Mouse (Mus musculus) kidney, embryonic 14.5 days (tissue): ENCODE measurements around the gene Jmy. TPM values are rescaled to one million over a fixed set of nuclear protein-coding genes. Genes with fewer than 3 reads are reported as not detected.
A peak's percentile ranks its signal among the peaks of the same experiment; 100 is the strongest.
"Not testable (repeated sequence)": the region's sequence is repeated elsewhere in the genome, so short reads cannot be mapped to it uniquely, and the experiment has no call there.

ENCODE experiments used
- ATAC-seq: fragments of 200-750 bp; cut with Nextera tagmentation; 2 replicates; pipeline ENCODE4 v1.8.0; 2017; ENCODE audit warnings: moderate number of reproducible peaks, mild to moderate bottlenecking, moderate TSS enrichment, moderate library complexity; ENCODE audit not compliant: low FRiP score, low TSS enrichment
- H3K27ac ChIP-seq: fragments of 300-500 bp; sonication (generic); 2 replicates; pipeline ENCODE4 v1.5.1; 2014; ENCODE audit warnings: low read depth, mild to moderate bottlenecking, low read length, moderate library complexity, mixed read lengths
- H3K27me3 ChIP-seq: fragments of 300-500 bp; sonication (generic); 2 replicates; pipeline ENCODE4 v1.6.1; 2014; ENCODE audit warnings: mild to moderate bottlenecking, low read length; ENCODE audit not compliant: control insufficient read depth, insufficient read depth
- H3K36me3 ChIP-seq: fragments of 300-500 bp; sonication (generic); 2 replicates; pipeline ENCODE4 v1.6.1; 2014; ENCODE audit warnings: low read length, mixed read lengths; ENCODE audit not compliant: control insufficient read depth, insufficient read depth
- H3K4me1 ChIP-seq: fragments of 300-500 bp; sonication (generic); 2 replicates; pipeline ENCODE4 v1.6.1; 2014; ENCODE audit warnings: low read length, mixed read lengths; ENCODE audit not compliant: control insufficient read depth, insufficient read depth
- H3K4me2 ChIP-seq: fragments of 300-500 bp; sonication (generic); replicated peaks from 2 replicates; pipeline ENCODE4 v1.6.1; 2014; ENCODE audit warnings: low read depth, mild to moderate bottlenecking, low read length
- H3K4me3 ChIP-seq: fragments of 300-500 bp; sonication (generic); 2 replicates; pipeline ENCODE4 v1.5.1; 2014; ENCODE audit warnings: mild to moderate bottlenecking, low read length
- H3K9ac ChIP-seq: fragments of 300-500 bp; sonication (generic); 2 replicates; pipeline ENCODE4 v1.6.1; 2014; ENCODE audit warnings: low read depth, mild to moderate bottlenecking, low read length, moderate library complexity
- H3K9me3 ChIP-seq: fragments of 300-500 bp; sonication (generic); 2 replicates; pipeline ENCODE4 v1.6.1; 2016; ENCODE audit warnings: low read length; ENCODE audit not compliant: control insufficient read depth
- WGBS: fragments of 180-500 bp; shearing (Covaris S2); extraction: QIAGEN DNeasy Blood & Tissue Kit; methylation state at CpG from one replicate; pipeline ENCODE4 v1.1.7; 2014; 5-methylcytosine and 5-hydroxymethylcytosine counted together
- polyA plus RNA-seq: library from polyadenylated mRNA; unstranded; fragments of >200 nt; fragmentation: Nextera tagmentation; extraction: Ambion mirVana; gene quantifications from 2 replicates; pipeline ENCODE4 v1.2.1, GENCODE M21; 2014

Jmy gene
- polyA plus RNA-seq, 1 experiment from 2014 or later, result 8.5 TPM

DNA sequence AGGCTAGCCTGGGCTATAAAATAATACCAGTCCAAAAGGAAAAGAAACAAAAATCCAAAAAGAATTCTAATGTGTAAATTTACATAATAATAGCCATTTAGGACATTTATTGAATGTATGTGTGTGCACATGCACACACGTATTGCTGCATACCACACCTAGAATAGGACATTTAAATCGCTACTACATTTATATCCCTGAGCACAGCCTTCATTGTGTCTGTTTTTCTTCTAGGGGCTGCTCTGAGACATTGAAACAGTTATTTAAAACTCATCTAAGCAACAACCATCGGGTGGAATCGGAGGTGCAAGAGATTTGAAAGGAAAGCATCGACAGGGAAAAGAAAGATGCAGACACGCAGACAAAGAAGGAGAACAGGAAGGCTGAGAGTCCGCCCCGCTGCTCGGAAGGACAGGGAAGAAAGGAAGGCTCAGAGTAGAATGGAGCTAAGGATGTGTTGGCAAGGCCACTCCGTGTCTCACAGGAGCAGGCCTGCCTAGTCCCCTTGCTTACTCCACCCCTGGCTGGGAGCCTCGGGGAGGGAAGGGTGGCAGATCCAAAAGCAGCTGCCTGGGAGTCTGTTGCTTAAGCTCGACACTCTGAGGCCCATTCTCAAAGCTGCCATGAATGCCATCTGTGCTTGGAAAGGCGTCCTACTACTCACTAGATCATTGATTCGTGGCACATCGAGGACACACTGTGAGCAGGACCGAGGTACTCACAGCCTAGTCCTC lies 11.0 kb upstream of the Jmy start:
- ATAC-seq, result no peak
- 73% methylated on average over 16 of the region's 16 CpGs for WGBS
- no peaks in the 10 kb centered on the region for H3K9me3 ChIP-seq

DNA sequence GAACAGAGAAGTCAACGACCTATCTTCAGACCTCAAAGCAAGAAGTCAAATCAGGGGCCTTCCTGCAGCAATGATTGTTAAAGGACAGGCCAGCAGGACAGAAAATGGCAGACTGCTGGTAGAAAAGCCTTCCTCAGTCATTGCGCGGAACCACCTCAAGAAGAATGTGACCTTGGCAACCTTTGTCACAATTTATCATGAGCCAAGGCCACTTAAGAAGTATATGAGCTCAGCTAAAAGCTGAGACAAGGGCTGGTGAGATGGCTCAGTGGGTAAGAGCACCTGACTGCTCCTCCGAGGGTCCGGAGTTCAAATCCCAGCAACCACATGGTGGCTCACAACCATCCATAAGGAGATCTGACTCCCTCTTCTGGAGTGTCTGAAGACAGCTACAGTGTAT lies 7.3 kb upstream of the Jmy start:
- H3K4me1 ChIP-seq, H3K4me3 ChIP-seq, H3K27ac ChIP-seq, H3K9ac ChIP-seq, H3K4me2 ChIP-seq, H3K27me3 ChIP-seq, H3K9me3 ChIP-seq, ATAC-seq, H3K36me3 ChIP-seq: not testable (repeated sequence)
- 70% methylated on average over 5 of the region's 5 CpGs for WGBS

More for the DNA sequence above, 11.0 kb upstream of the Jmy start:
- H3K36me3 ChIP-seq, result no peaks in the 10 kb centered on the region
- no peaks in the 10 kb centered on the region for H3K27me3 ChIP-seq
- H3K9ac ChIP-seq, result no peak overlapping the region
- H3K4me1 ChIP-seq, result no peaks in the 10 kb centered on the region
- no peak overlapping the region for H3K4me3 ChIP-seq
- H3K27ac ChIP-seq, result no peak overlapping the region
- H3K4me2 ChIP-seq, result no peak overlapping the region

DNA sequence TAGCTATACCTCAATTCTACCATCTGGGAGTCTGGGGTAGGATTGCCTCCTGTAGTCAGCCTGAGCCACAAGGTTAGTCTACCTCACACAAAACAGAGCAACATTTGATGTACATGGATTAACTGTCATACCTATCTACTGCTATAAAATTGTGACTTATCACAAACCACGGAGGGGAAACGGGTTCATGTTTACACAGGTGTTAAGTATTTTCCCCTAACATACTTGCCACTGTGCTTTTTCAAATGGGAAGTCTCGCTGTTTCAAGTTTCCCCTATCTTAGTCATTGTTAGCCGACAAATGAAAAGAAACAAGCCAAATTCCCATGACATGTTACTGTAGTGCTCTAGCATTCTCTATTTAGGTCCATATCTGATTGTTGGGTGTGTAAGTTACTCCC lies 2.1 kb upstream of the Jmy start:
- H3K4me1 ChIP-seq, result no peaks in the 10 kb centered on the region; the same call in 1 of the 2 replicates
- H3K9ac ChIP-seq, result no peak overlapping the region
- no peaks in the 10 kb centered on the region for H3K27me3 ChIP-seq
- WGBS, result 49% methylated on average over 4 of the region's 4 CpGs
- no peak for ATAC-seq
- H3K36me3 ChIP-seq, result no peaks in the 10 kb centered on the region
- no peak overlapping the region for H3K27ac ChIP-seq
- H3K4me2 ChIP-seq, result no peak overlapping the region
- H3K4me3 ChIP-seq, result no peak overlapping the region
- H3K9me3 ChIP-seq, result no peaks in the 10 kb centered on the region

DNA sequence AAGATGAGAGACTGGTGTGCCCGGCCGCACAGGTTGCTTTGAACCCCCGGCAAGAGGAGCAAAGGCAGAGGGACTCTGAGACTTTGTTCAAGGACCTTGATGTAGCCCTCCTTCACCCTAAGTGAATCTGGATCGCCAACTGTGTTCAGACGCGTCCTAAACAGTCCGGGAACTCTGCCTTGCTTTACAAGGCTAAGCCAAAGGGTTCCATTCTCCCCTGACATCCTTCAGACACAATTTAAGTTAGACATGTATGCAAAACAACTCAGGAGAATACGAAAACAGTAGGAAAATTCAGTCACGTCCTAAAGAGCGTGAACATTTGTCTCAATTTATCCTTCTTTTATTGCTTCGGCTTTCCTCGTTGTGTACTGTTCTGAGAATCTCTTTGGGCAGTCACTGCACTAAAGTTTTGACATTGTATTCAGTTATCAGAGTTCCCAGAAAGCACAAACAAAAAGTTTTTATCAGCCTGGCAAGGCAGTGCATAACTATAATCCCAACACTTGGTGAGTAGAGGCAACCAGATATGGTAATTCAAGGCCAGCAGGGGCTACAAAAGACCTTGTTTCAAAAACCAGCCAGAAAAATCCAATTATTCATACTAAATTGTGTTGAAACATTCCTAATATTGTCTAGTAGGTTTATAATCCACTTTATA lies 495 bp upstream of the Jmy start:
- peak overlapping the region; percentile 94 for H3K27ac ChIP-seq
- H3K4me2 ChIP-seq, result peak overlapping the region; percentile 81
- no peak for ATAC-seq
- 7% methylated on average over 12 of the region's 12 CpGs for WGBS
- no peaks in the 10 kb centered on the region for H3K27me3 ChIP-seq
- peak overlapping the region; percentile 95 for H3K9ac ChIP-seq
- H3K36me3 ChIP-seq, result no peaks in the 10 kb centered on the region
- H3K4me1 ChIP-seq, result peaks cover 6% of the 10 kb centered on the region; the same call in 1 of the 2 replicates
- H3K9me3 ChIP-seq, result no peaks in the 10 kb centered on the region
- H3K4me3 ChIP-seq, result peak overlapping the region; percentile 97

DNA sequence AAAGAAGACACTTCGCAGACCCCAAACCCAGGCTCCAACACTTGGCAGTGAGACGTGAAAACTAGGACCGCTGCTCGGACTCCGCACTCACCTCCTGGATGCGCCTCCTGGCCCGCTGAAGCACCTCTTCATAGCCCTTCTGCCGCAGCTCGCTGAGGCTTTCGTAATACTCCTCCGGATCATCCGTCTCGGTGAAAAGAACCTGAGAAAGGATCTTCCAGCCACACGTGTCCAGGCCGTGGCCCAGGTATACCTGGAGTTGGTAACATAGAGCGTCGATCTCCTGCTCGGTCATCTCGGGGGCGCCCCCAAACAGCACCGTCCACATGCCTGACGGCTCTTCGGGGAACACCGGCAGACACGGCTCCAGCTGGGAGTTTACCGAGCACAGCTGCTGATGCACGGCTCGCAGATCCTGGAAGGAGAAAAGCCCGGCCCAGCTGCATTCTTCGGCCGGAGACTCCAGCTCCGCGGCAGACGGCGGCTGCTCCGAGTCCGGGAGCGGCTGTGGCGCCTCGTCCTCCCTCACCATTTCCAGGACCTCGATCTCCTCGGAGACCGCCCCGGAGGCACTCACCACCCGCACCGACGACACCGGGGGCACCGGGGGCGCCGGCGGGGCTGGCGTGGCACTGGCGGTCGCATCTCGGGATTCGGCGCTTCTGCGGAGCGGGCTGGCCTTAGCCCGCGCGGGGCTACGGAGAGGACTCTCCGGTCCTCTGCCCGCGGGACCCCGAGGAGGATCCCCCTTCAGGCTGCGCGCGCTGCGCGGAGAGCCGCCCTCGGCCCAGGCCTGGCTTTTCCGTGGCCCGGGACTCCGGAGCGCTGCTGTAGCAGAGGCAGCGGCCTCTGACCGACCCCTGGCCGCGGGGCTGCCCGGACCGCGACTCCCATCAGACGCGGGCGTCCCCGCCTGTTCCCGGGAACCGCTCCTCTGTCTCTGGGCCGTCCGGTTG lies 1.1 kb downstream of the Jmy start:
- Histone ChIP-seq H3K4me2 (peak overlapping the region; percentile 81), H3K9ac (peak overlapping the region; percentile 95), H3K36me3 (peaks cover 6% of the 10 kb centered on the region; the same call in 1 of the 2 replicates), H3K27me3 (no peaks in the 10 kb centered on the region), H3K4me1 (peaks cover 9% of the 10 kb centered on the region; the same call in 1 of the 2 replicates), H3K4me3 (peak overlapping the region; percentile 97), H3K27ac (peak overlapping the region; percentile 94), H3K9me3 (no peaks in the 10 kb centered on the region)
- ATAC-seq, result peak; percentile 48
- WGBS, result under 1% methylated on average over 88 of the region's 94 CpGs

DNA sequence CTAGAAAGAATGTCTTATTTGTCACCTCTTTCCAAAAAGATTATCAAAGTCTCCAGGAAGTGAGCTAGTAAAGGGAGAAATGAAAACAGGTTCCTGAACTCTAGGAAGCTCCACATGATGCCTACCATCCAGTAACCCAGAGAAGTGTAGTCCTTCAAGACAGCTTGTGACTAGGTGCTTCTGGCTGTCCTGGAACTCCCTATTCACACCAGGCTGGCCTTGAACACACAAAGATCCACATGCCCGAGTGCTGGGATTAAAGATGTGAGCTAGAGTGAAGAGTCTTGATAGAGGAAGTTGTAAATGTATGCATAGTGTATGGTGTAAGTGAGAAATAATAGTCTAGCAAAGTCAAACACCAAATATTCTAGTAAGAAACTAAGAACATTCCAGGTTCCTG lies 2.6 kb downstream of the Jmy start:
- H3K9ac ChIP-seq, result peak overlapping the region; percentile 14; the same call in 1 of the 2 replicates
- ATAC-seq, result no peak
- H3K9me3 ChIP-seq, result no peaks in the 10 kb centered on the region

DNA sequence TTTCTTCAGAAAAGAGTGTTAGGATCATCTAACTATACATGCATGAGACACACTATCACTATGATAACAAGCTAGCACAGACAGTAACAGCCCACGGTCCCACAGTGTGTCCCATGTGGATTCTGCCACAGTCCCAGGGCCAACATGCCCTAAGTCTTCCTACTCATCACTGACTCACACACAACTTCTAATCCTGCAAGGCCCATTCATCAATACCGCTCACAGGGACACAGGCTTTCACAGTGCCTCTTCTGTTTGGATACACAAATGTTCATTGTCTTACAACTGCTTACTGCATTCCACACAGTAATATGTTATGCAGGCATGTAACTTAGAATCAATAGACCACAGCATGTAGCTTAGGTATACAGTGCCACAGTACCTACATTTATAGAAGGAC lies 11.1 kb downstream of the Jmy start:
- ATAC-seq, result no peak
- H3K4me3 ChIP-seq, result no peak overlapping the region
- H3K4me2 ChIP-seq, result no peak overlapping the region

More for the DNA sequence above, 2.6 kb downstream of the Jmy start:
- H3K36me3 ChIP-seq, result peaks cover 9% of the 10 kb centered on the region; the same call in 1 of the 2 replicates
- H3K27me3 ChIP-seq, result no peaks in the 10 kb centered on the region
- H3K4me3 ChIP-seq, result peak overlapping the region; percentile 97
- WGBS, result 9% methylated on average over 1 of the region's 1 CpGs
- no peak overlapping the region for H3K27ac ChIP-seq
- peak overlapping the region; percentile 81 for H3K4me2 ChIP-seq
- H3K4me1 ChIP-seq, result peaks cover 9% of the 10 kb centered on the region; the same call in 1 of the 2 replicates

DNA sequence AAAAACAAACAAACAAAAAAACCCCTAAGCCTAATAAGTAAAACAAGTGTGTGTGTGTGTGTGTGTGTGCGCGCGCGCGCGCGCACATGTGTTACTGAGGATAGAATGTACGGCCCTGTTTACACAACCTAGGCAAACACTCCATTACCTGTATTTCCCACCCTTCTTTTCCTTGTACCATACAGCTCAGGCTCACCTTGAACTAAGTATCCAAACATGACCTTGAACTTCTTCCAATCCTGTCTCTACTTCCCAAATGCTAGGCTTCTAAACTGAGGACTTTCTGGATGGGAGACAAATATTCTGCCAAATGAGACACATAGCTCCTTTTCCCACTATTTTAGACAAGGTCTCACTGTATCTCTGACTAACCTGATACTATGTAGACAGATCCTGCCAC lies 11.9 kb downstream of the Jmy start:
- WGBS, result 97% methylated on average over 8 of the region's 8 CpGs
- no peak overlapping the region for H3K4me3 ChIP-seq
- H3K27ac ChIP-seq, result no peak overlapping the region
- H3K36me3 ChIP-seq, result no peaks in the 10 kb centered on the region; the same call in 1 of the 2 replicates
- H3K27me3 ChIP-seq, result no peaks in the 10 kb centered on the region
- no peaks in the 10 kb centered on the region for H3K4me1 ChIP-seq
- no peak for ATAC-seq
- H3K9me3 ChIP-seq, result no peaks in the 10 kb centered on the region; the same call in 1 of the 2 replicates
- no peak overlapping the region for H3K4me2 ChIP-seq
- H3K9ac ChIP-seq, result no peak overlapping the region

More for the DNA sequence above, 11.1 kb downstream of the Jmy start:
- Histone ChIP-seq H3K9me3 (no peaks in the 10 kb centered on the region; the same call in 1 of the 2 replicates), H3K36me3 (peaks cover 3% of the 10 kb centered on the region; the same call in 1 of the 2 replicates), H3K4me1 (no peaks in the 10 kb centered on the region), H3K27me3 (no peaks in the 10 kb centered on the region), H3K9ac (no peak overlapping the region), H3K27ac (no peak overlapping the region)
- WGBS, result 94% methylated on average over 2 of the region's 2 CpGs
